Mouse (Mus musculus) Patski (cell line): ENCODE measurements around the gene Hspbap1. TPM values are rescaled to one million over a fixed set of nuclear protein-coding genes. Genes with fewer than 3 reads are reported as not detected.

ENCODE experiments used
- ATAC-seq: fragments of 100-300 bp; one replicate; pipeline ENCODE4 v1.8.0; 2021
- CTCF ChIA-PET: fragments of 350-600 bp; sonication (Branson Sonifier 250); formaldehyde crosslinking; loops from one replicate; lab custom pipeline; 2022; ENCODE audit warnings: inconsistent platforms; lab: Charles Lee
- POLR2A ChIA-PET: fragments of 350-600 bp; sonication (Branson Sonifier 250); formaldehyde crosslinking; loops from one replicate; lab custom pipeline; 2022; ENCODE audit warnings: antibody characterized with exemption, inconsistent platforms; lab: Charles Lee
- DNase-seq: peaks from one replicate; pipeline ENCODE4 v3.0.0-alpha.2; 2011; ENCODE audit warnings: low read depth, low spot score
- H3K27me3 ChIP-seq: fragments of 371-371 bp; one replicate; pipeline ENCODE4 v1.5.1; 2021
- CTCF ChIP-seq: fragments of 100-300 bp; IDR thresholded peaks from one replicate; pipeline ENCODE4 v1.5.1; 2021
- in situ Hi-C: fragments of 300-500 bp; cut with MboI; formaldehyde crosslinking; loops from 3 replicates; pipeline ENCODE4 v1.11.1; 2018; ENCODE audit warnings: low pct_unique_long_range_greater_than_20kb, mixed read lengths
- polyA plus RNA-seq: library from polyadenylated mRNA; unstranded; gene quantifications from one replicate; pipeline ENCODE4 v1.2.3, GENCODE M21; 2021

Hspbap1 gene
- polyA plus RNA-seq, 1 experiment from 2014 or later, result 14.2 TPM

DNA sequence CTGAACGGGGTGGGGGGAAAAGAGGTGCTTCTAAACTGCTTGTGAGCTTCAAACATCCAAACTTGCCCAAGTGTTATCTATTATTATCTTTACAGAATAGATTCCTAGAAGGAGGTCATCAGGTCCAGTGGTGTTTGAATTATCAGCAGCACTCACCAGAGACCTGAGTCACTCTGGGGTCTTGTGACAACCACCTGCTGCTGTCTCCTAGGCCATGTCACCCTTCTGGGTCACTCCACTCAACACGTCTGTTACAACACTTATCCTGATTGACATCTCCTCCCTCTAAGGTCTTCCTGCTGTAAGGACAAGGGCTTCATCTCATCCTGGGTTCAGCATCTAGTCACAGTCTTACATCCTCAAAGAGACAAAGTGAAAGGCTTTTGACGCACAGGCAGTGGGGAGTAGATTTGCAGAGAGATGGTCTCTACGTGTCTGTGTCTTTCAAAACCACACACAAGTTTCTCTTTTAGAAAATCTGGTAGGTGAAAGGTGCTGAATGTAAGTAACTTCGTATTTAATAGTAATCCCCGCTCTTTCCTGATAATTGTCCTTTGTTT is 21.9 kb downstream of the Hspbap1 start:
- ChIA-PET POLR2A (no interaction called here), CTCF (no interaction called here)
- no peak for TF ChIP-seq CTCF
- in situ Hi-C loops, result no loop called here
- no peak for ATAC-seq
- no peak for DNase-seq
- no peaks in the 10 kb centered on the region for H3K27me3 ChIP-seq

DNA sequence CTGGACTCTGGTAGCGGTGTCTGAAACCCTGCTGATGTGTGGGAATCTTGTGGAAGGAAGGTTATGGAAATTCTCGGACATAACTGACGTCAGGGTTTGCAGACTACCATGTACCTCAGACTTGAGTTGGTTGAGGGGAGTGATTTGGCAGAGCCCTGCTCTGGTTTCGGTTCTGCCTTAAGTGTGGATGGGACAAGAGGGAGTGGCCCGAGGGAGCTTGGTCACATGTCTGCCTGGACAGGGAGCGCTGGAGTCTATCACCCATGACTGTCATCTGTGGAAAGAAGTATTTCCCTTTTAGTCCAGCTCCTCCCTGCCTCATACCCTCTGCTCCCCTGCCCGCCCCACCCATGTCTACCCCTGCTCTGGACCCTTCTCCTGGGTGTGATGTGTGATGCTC is 32.0 kb downstream of the Hspbap1 start:
- no peak for TF ChIP-seq CTCF
- CTCF ChIA-PET, result no interaction called here
- POLR2A ChIA-PET, result no interaction called here
- DNase-seq (no peak), ATAC-seq (no peak)
- no peaks in the 10 kb centered on the region for H3K27me3 ChIP-seq
- in situ Hi-C loops, result no loop called here

DNA sequence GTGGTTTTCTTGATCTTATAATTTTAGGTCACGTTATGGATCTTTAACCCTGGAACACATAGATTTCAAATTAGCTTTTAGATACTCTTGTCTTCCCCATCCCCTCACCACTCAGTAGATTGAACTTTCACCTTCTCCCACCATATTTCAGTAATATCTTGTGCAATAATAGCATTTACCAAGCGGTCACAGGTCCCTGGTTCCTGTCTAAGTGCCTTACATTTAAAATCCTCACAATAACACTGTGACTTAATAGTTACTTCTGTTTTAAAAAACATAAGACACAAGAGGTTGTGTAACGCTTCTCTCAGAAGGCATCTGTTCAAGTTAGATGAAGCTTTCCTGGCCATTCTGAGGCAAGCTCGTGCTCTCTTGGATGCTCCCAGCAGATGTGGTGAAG is 33.5 kb downstream of the Hspbap1 start:
- in situ Hi-C loops, result no loop called here
- ChIA-PET CTCF (interaction anchor here (1.2 to 1.6 kb wide), 3 partner anchors 9 to 56 kb away, joined by 3 to 4 read pairs (median 3); no protein-coding TSS in a partner anchor), POLR2A (no interaction called here)
- DNase-seq, result no peak
- no peak for ATAC-seq
- H3K27me3 ChIP-seq, result no peaks in the 10 kb centered on the region
- TF ChIP-seq CTCF, result no peak

DNA sequence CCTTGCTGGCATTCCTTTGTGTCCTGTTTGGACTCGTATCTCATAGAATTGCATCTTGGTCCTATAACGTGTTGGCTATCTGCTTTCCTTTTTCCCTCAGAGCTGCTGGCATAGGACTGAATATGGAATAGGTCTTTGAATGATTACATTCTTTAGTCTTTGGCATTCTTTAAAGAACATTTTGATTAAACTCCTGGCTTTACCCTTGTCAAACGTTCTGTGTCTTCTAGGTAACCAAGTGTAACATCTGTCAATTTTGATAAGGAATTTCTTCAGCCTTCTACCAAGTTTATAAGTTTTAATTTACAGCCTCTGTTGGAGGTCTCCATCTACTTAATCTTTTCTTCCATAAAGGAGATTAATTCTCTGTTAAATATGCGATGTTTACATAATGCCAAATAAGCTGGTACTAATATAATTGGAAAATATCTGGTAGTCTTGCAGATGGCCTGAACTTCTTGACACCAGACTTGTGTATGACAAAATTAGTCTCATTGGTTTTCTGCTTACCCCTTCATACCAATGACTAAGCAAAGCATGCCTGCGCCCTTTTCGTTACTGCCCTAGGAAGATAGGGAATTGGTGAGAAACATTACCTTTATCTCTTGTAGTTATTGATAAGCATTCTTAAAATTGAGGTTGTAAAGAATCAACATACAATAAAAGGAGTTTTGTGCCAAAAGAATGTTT is 36.9 kb downstream of the Hspbap1 start:
- no peak for TF ChIP-seq CTCF
- in situ Hi-C loops, result no loop called here
- no peak for ATAC-seq
- DNase-seq, result no peak
- ChIA-PET POLR2A (no interaction called here), CTCF (no interaction called here)
- H3K27me3 ChIP-seq, result no peaks in the 10 kb centered on the region

DNA sequence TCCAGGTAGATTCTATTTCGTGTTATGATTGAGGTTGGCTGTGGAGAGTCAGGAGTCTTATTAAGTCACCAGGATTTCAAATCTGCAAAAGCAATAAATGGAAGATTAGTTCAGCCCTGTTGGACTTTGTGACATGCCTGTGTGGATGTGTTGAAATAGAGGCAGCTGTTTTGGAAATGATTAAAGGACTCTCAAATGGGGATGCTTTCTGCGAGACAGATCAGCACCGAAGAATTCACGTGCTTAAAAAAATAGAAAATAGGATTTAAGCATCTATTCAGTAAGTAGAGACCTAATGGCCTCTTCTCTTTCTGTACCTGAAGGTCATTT is 37.5 kb downstream of the Hspbap1 start:
- POLR2A ChIA-PET, result no interaction called here

DNA sequence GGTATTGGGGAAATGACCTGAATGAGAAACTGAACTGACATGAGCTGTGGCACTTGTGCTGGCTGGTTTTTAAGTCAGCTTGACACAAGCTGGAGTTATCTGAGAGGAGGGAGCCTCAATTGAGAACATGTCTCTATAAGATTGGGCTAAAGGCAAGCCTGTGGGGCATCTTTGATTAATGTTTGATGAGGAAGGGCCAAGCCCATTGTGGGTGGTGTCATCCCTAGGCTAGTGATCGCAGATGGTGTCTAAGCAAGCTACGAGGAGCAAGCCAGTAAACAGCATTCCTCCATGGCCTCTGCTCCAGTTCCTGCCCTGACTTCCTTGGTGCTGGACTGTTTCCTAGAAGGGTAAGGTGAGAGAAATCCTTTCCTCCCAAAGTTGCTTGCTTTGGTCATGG is 38.7 kb downstream of the Hspbap1 start:
- in situ Hi-C loops, result no loop called here
- ChIA-PET POLR2A (no interaction called here), CTCF (interaction anchor here (0.9 to 1.8 kb wide), 2 partner anchors 26 to 268 kb away, joined by 3 to 4 read pairs; partner anchors contain the start of gene Sema5b)
- DNase-seq (no peak), ATAC-seq (no peak)
- TF ChIP-seq CTCF, result no peak
- H3K27me3 ChIP-seq, result no peaks in the 10 kb centered on the region

More for the DNA sequence above, 37.5 kb downstream of the Hspbap1 start:
- peak; percentile 54 for DNase-seq
- H3K27me3 ChIP-seq, result no peaks in the 10 kb centered on the region
- in situ Hi-C loops, result no loop called here
- peak; percentile 51 for ATAC-seq
- CTCF ChIA-PET, result interaction anchor here (1.8 kb wide), 1 partner anchor 25 kb away, joined by 4 read pairs; no protein-coding TSS in a partner anchor
- TF ChIP-seq CTCF, result no peak

DNA sequence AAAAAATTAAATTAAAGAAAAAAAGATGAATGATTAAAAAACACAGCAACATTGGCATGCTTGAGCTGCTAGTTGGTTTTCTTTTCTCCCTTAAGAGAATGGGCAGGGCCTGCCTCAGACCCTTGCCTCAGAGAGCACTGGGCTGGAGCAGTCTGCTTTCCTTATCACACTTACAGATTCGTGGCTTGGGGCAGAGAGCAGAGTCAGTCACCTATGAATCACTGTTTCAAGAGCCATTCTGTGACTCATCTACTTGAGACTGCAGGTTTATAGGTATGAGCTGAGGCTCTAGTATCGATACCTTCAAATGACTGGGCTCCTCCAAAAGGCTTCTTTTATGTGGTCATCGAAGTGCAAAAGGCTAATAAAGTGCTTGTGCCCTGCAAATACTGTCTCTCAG is 42.9 kb downstream of the Hspbap1 start:
- POLR2A ChIA-PET, result no interaction called here
- no peak for TF ChIP-seq CTCF
- CTCF ChIA-PET, result interaction anchor here (1.4 kb wide), 2 partner anchors 9 to 79 kb away, joined by 3 read pairs; no protein-coding TSS in a partner anchor
- H3K27me3 ChIP-seq, result no peaks in the 10 kb centered on the region
- no peak for DNase-seq
- ATAC-seq, result peak; percentile 49
- in situ Hi-C loops, result no loop called here

DNA sequence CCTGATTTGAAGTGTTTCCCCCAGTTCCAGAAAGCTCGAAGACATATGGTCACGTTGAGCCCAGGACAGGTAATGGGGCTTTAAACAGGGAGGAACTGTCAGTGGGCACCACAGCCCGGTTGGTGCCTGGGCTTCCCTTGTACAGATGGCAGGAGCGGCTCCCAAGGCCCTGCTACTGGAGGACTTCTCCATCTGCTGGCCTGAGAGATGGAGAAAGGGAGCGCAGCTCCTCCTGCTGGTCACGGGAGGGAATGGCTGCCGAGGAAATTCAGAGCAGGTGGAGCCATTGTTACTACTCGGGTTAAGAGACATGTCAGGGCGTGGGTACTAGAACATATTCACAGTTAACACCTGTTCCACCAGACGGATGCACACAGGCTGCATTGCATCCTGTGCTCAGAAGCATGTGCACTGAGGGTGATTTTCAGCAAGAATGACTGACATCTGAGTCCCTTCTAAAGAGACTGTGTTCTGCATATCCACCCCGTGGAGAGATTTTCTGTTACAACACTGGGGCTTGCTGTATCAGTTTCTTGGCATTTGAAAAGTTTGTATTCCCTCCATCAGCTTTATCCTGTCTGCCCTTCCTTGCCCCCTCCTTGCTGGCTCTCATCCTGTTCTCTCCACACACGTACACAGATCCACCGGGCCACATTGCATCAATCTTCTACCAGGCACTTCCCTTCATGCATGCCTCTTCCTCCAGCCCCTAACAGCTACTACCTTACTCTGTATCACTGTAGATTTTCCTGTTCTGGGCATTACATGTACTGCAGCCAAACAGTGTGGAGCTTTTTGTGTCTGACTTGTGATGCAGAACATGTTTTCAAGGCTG is 47.3 kb downstream of the Hspbap1 start:
- TF ChIP-seq CTCF, result peak; percentile 92
- ATAC-seq (peak; percentile 79), DNase-seq (no peak)
- no peaks in the 10 kb centered on the region for H3K27me3 ChIP-seq
- ChIA-PET POLR2A (no interaction called here), CTCF (interaction anchor here (0.8 to 3.2 kb wide), 8 partner anchors 9 to 91 kb away, joined by 3 to 23 read pairs (median 4); no protein-coding TSS in a partner anchor)
- in situ Hi-C loops, result loop anchor here (5.0 kb wide), 4 partner anchors 50 to 280 kb away; partner anchors contain the start of gene Dirc2

DNA sequence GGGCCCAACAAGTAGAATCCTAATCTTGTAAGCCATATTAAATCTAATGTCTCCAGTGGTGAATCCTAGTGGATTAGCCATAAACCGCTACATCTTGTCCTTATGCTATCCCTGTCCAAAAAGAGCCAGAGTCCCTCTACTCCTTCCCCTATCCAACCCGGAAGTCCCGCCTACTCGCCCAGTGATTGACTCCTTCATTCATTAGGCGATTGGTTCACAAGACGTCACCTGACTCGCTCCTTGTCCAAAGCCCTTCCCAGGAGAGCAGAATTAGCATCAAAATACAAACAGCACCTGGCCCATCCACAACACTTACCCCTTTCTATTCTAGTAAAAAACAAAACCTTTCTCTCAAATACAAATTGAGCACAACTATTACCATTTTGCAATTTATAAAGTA is 59.8 kb downstream of the Hspbap1 start:
- DNase-seq, result no peak
- ChIA-PET POLR2A (no interaction called here), CTCF (no interaction called here)
- ATAC-seq, result no peak
- no peak for TF ChIP-seq CTCF
- in situ Hi-C loops, result no loop called here
- H3K27me3 ChIP-seq, result no peaks in the 10 kb centered on the region

DNA sequence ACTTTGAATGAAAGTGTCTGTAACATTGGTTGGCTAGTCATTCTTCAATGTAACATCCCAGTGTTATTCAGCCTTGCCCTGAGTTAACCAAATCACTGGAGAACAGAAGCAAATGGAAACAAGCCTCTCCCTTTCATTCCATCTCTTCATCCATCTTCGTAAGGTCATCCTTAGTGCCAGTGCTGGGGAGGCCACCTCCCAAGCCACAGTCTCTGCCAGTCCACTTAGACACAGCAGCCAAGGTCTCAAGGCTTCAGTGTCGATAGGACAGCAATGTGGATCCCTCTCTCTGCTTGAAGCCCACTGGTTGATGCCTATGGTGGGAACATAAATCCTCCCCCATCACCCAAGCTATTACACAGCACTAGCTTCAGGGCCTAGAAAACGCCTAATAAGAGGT is 62.8 kb downstream of the Hspbap1 start:
- in situ Hi-C loops, result no loop called here
- ATAC-seq (no peak), DNase-seq (no peak)
- H3K27me3 ChIP-seq, result no peaks in the 10 kb centered on the region
- ChIA-PET CTCF (interaction anchor here (0.8 kb wide), 1 partner anchor 13 kb away, joined by 3 read pairs; no protein-coding TSS in a partner anchor), POLR2A (interaction anchor here (0.7 to 1.2 kb wide), 2 partner anchors 9 to 11 kb away, joined by 3 to 6 read pairs; no protein-coding TSS in a partner anchor)
- TF ChIP-seq CTCF, result no peak

DNA sequence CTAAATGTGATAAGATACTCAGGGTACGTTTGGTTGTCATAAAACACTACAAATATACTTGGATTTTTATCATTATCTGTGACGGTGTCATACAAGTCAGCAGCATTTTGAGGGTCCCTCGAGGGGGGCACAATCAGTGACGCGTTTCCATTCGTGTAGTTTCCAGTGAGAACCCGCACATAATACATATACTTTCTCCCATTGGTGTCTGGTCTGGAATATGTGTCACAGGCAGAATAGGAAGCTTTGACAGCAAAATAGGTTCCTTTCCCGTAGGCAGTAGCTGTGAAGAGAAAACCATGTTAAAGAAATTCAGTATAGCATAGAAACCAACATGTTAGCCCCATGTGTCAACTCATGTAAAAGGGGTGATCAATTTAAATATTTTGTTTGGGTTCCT is 64.5 kb downstream of the Hspbap1 start:
- ChIA-PET POLR2A (no interaction called here), CTCF (no interaction called here)

More for the DNA sequence above, 64.5 kb downstream of the Hspbap1 start:
- TF ChIP-seq CTCF, result no peak
- H3K27me3 ChIP-seq, result no peaks in the 10 kb centered on the region
- ATAC-seq (no peak), DNase-seq (no peak)
- in situ Hi-C loops, result no loop called here
